In genomic region chr13:114745814-114746213, GRCm38 (mm10) we compare ENCODE assay signal across 22 mouse cellular contexts.
A peak's percentile ranks its signal among the peaks of the same experiment; 100 is the strongest.
DNase-seq lines count a peak whose midpoint lies in the region; ATAC-seq and TF ChIP-seq lines count a peak whose summit lies in the region.
"Had no signal": no experiment of that assay in that cellular context is flagged by ENCODE, and none has a peak within 500 bp of the region (broad histone marks: within the 10 kb centered on the region; RNA-seq: fewer than 3 reads in every experiment).

No protein-coding gene starts in this region.

- no peak overlapping the region for H3K27ac ChIP-seq in liver, postnatal 0 days (ENCODE audit: low read depth)
- no peak overlapping the region for H3K27ac ChIP-seq in liver, embryonic 11.5 days (ENCODE audit: low read depth, low read length)
- H3K27ac ChIP-seq: embryonic facial prominence, embryonic 13.5 days; embryonic facial prominence, embryonic 15.5 days; forebrain, embryonic 10.5 days; forebrain, embryonic 12.5 days had no signal

- H3K9me3 ChIP-seq in liver, postnatal 0 days (ENCODE audit: low read length) = no peaks in the 10 kb centered on the region
- no peaks in the 10 kb centered on the region for H3K9me3 ChIP-seq in liver, embryonic 11.5 days (ENCODE audit: control insufficient read depth, low read length)
- H3K9me3 ChIP-seq: embryonic facial prominence, embryonic 13.5 days; embryonic facial prominence, embryonic 15.5 days; forebrain, embryonic 10.5 days; forebrain, embryonic 12.5 days had no signal

- H3K9ac ChIP-seq in liver, postnatal 0 days (replicated peaks) = no peak overlapping the region
- H3K9ac ChIP-seq in liver, embryonic 11.5 days (ENCODE audit: low read depth, low read length) = no peak overlapping the region
- H3K9ac ChIP-seq: embryonic facial prominence, embryonic 13.5 days; embryonic facial prominence, embryonic 15.5 days; forebrain, embryonic 12.5 days had no signal

- no peak for TF ChIP-seq EP300 in liver, postnatal 0 days (IDR thresholded peaks at IDR 0.05; ENCODE audit: low read depth)

- ATAC-seq in liver, postnatal 0 days = 0 out of 2 replicates have a peak, but pooled peaks have one; percentile 33
- ATAC-seq in liver, embryonic 11.5 days (replicated peaks; ENCODE audit: low FRiP score) = no peak
- ATAC-seq in granulocyte monocyte progenitor cell, adult 5-6 weeks (replicated peaks; ENCODE audit: poor library complexity, severe bottlenecking) = peak; percentile 94
- peak; percentile 94 for ATAC-seq in megakaryocyte progenitor cell, adult 5-6 weeks (replicated peaks; ENCODE audit: poor library complexity)
- ATAC-seq: forebrain, embryonic 14.5 days; forebrain, embryonic 16.5 days had no signal

- no peak overlapping the region for H3K4me2 ChIP-seq in liver, postnatal 0 days (ENCODE audit: low read depth, low read length)
- no peak overlapping the region for H3K4me2 ChIP-seq in liver, embryonic 11.5 days
- H3K4me2 ChIP-seq: embryonic facial prominence, embryonic 13.5 days; embryonic facial prominence, embryonic 15.5 days; forebrain, embryonic 12.5 days had no signal

- no peak overlapping the region for H3K4me3 ChIP-seq in liver, postnatal 0 days (ENCODE audit: low read depth, low read length)
- H3K4me3 ChIP-seq in liver, embryonic 11.5 days (ENCODE audit: low read depth, low read length) = no peak overlapping the region
- H3K4me3 ChIP-seq: embryonic facial prominence, embryonic 13.5 days; embryonic facial prominence, embryonic 15.5 days; erythroblast, embryonic 14.5 days; forebrain, embryonic 10.5 days; forebrain, embryonic 12.5 days had no signal

- H3K27me3 ChIP-seq in liver, postnatal 0 days (ENCODE audit: insufficient read depth, low read length) = no peaks in the 10 kb centered on the region
- H3K27me3 ChIP-seq in liver, embryonic 11.5 days (replicated peaks; ENCODE audit: control insufficient read depth, insufficient read depth, low read length) = no peaks in the 10 kb centered on the region
- H3K27me3 ChIP-seq: embryonic facial prominence, embryonic 13.5 days; embryonic facial prominence, embryonic 15.5 days; forebrain, embryonic 12.5 days had no signal

- H3K36me3 ChIP-seq in liver, postnatal 0 days (replicated peaks; ENCODE audit: insufficient read depth, low read length) = no peaks in the 10 kb centered on the region
- no peaks in the 10 kb centered on the region for H3K36me3 ChIP-seq in liver, embryonic 11.5 days (ENCODE audit: control insufficient read depth, insufficient read depth, low read length)
- H3K36me3 ChIP-seq: embryonic facial prominence, embryonic 13.5 days; embryonic facial prominence, embryonic 15.5 days; forebrain, embryonic 10.5 days; forebrain, embryonic 12.5 days had no signal

- no peak for DNase-seq in liver, postnatal 0 days
- DNase-seq in liver, embryonic 11.5 days (ENCODE audit: low spot score) = no peak
- no peak for DNase-seq in lung, postnatal 25 days (ENCODE audit: low spot score)
- DNase-seq in lung, adult 18-20 months = no peak
- DNase-seq: adrenal gland, adult 2 months; adrenal gland, postnatal 10 days; adrenal gland, postnatal 25 days; cerebellum, adult 11-12 months; cerebellum, adult 2 months; cerebellum, adult 9-10 months; cerebellum, postnatal 10 days; cerebellum, postnatal 25 days; embryo, embryonic 11 days had no signal

- TF ChIP-seq CTCF in liver, postnatal 0 days (IDR thresholded peaks at IDR 0.05; ENCODE audit: low read depth) = no peak

- 80% methylated on average over 2 of the region's 2 CpGs for WGBS in liver, postnatal 0 days (ENCODE audit: insufficient replicate concordance)
- WGBS in liver, embryonic 11.5 days = 89% methylated on average over 2 of the region's 2 CpGs

- no peaks in the 10 kb centered on the region for H3K4me1 ChIP-seq in liver, postnatal 0 days (ENCODE audit: insufficient read depth)
- no peaks in the 10 kb centered on the region for H3K4me1 ChIP-seq in liver, embryonic 11.5 days (replicated peaks; ENCODE audit: control insufficient read depth, insufficient read depth, low read length)
- H3K4me1 ChIP-seq: embryonic facial prominence, embryonic 13.5 days; embryonic facial prominence, embryonic 15.5 days; forebrain, embryonic 10.5 days; forebrain, embryonic 12.5 days had no signal
